In the genomic region with DNA sequence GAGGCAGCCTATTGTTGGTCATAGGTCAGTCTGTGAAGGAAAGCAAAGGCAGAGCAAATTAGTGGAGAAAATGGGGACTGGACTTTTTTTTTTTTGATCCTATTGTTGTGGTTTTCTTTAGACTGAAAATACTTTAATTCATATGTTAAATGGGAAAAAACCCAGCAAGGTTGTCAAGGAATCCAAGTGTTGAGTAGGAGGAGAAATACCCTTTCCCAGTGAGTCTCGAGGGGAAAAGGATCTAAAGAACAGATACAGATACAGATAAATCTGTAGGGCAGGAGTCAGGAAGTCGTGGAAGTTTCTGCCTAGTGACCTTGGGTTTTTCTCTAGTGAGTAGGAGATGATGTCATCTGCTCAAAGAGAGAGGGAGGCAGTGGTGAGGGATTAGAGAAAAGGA, we compare ENCODE assay signal across 31 mouse cellular contexts. TPM values are rescaled to one million over a fixed set of nuclear protein-coding genes. Genes with fewer than 3 reads are reported as not detected.
DNase-seq lines count a peak whose midpoint lies in the region; ATAC-seq and TF ChIP-seq lines count a peak whose summit lies in the region.
"Had no signal": no experiment of that assay in that cellular context is flagged by ENCODE, and none has a peak within 500 bp of the region (broad histone marks: within the 10 kb centered on the region; RNA-seq: fewer than 3 reads in every experiment).

No protein-coding gene starts in this region.

- no peak overlapping the region for H3K4me3 ChIP-seq in hindbrain, embryonic 10.5 days
- H3K4me3 ChIP-seq in hindbrain, embryonic 16.5 days (ENCODE audit: low read length) = no peak overlapping the region
- H3K4me3 ChIP-seq in ES-E14 (ENCODE audit: insufficient read depth in 1 of 2, low read depth in 1 of 2, low read length in 2 of 2, poor library complexity in 1 of 2, severe bottlenecking in 1 of 2) = no peak overlapping the region
- no peak overlapping the region for H3K4me3 ChIP-seq in embryonic fibroblast, embryonic 13.5 days (ENCODE audit: insufficient read depth, low read length)
- H3K4me3 ChIP-seq: embryonic facial prominence, embryonic 15.5 days; forebrain, embryonic 13.5 days; kidney, embryonic 15.5 days; layer of hippocampus, adult 2 months; left cerebral cortex, adult 2 months; limb, embryonic 13.5 days; midbrain, embryonic 10.5 days; myocyte; neural tube, embryonic 12.5 days had no signal

- no peak overlapping the region for H3K9ac ChIP-seq in hindbrain, embryonic 16.5 days (ENCODE audit: low read depth, low read length)
- H3K9ac ChIP-seq in ES-E14 (ENCODE audit: insufficient read depth, low read depth, low read length, poor library complexity, severe bottlenecking) = no peak overlapping the region
- H3K9ac ChIP-seq: embryonic facial prominence, embryonic 15.5 days; forebrain, embryonic 13.5 days; hindbrain, embryonic 14.5 days; kidney, embryonic 15.5 days; limb, embryonic 13.5 days; neural tube, embryonic 12.5 days had no signal

- TF ChIP-seq POLR2A in embryonic fibroblast, embryonic 13.5 days (IDR thresholded peaks at IDR 0.05; ENCODE audit: low read depth, low read length) = no peak

- in situ Hi-C loops in ES-E14 (cut with MboI; ENCODE audit: low sequenced_read_pairs in 2 of 2, unreplicated experiment in 2 of 2) = no loop called here

- 0 out of 2 replicates have a peak, but pooled peaks cover 5% of the 10 kb centered on the region for H3K4me1 ChIP-seq in hindbrain, embryonic 10.5 days (replicated peaks)
- H3K4me1 ChIP-seq in hindbrain, embryonic 16.5 days (ENCODE audit: control insufficient read depth, insufficient read depth, low read depth, low read length) = no peaks in the 10 kb centered on the region
- no peaks in the 10 kb centered on the region for H3K4me1 ChIP-seq in ES-E14 (ENCODE audit: control insufficient read depth in 2 of 2, insufficient read depth in 2 of 2, low read length in 2 of 2, poor library complexity in 1 of 2)
- H3K4me1 ChIP-seq in embryonic fibroblast, embryonic 13.5 days (ENCODE audit: control insufficient read depth, insufficient read depth, low read length) = 0 out of 2 replicates have a peak, but pooled peaks cover 2% of the 10 kb centered on the region
- H3K4me1 ChIP-seq: embryonic facial prominence, embryonic 15.5 days; forebrain, embryonic 13.5 days; kidney, embryonic 15.5 days; limb, embryonic 13.5 days; neural tube, embryonic 12.5 days had no signal

- no peaks in the 10 kb centered on the region for H3K9me3 ChIP-seq in hindbrain, embryonic 10.5 days
- no peaks in the 10 kb centered on the region for H3K9me3 ChIP-seq in hindbrain, embryonic 16.5 days (ENCODE audit: control insufficient read depth, low read length)
- no peaks in the 10 kb centered on the region for H3K9me3 ChIP-seq in ES-E14 (ENCODE audit: control insufficient read depth, insufficient read depth, low read depth, low read length)
- H3K9me3 ChIP-seq: embryonic facial prominence, embryonic 15.5 days; forebrain, embryonic 13.5 days; G1E; kidney, embryonic 15.5 days; limb, embryonic 13.5 days; midbrain, embryonic 10.5 days; neural tube, embryonic 12.5 days had no signal

- intact Hi-C loops in left cerebral cortex, postnatal 4 days (cut with DNase I) = no loop called here

- WGBS in hindbrain, embryonic 10.5 days = 24% methylated on average over 2 of the region's 2 CpGs
- WGBS in hindbrain, embryonic 16.5 days = 16% methylated on average over 2 of the region's 2 CpGs

- no peak for ATAC-seq in hindbrain, embryonic 16.5 days
- ATAC-seq: forebrain, embryonic 13.5 days had no signal

- DNase-seq in hindbrain, embryonic 10.5 days (ENCODE audit: low spot score) = no peak
- DNase-seq in 416B (ENCODE audit: low read depth) (peak; percentile 13), ES-E14 (ENCODE audit: low read depth, low spot score) (peak; percentile 22)
- no peak for DNase-seq in left cerebral cortex, postnatal 4 days
- DNase-seq in adrenal gland, adult 8-10 months = no peak
- DNase-seq: adrenal gland, postnatal 36 days; B cell, adult 2 months; cerebellum, adult 18-20 months; cerebellum, postnatal 14 days; gastrocnemius, postnatal 14 days; heart, postnatal 36 days; kidney, adult 18-20 months; kidney, postnatal 25 days; lung, postnatal 10 days; right cerebral cortex, postnatal 4 days; thymus, adult 2 months; thymus, postnatal 36 days had no signal

- no peaks in the 10 kb centered on the region for H3K36me3 ChIP-seq in hindbrain, embryonic 10.5 days
- no peaks in the 10 kb centered on the region for H3K36me3 ChIP-seq in hindbrain, embryonic 16.5 days (ENCODE audit: control insufficient read depth, insufficient read depth, low read length)
- H3K36me3 ChIP-seq in ES-E14 (ENCODE audit: control insufficient read depth, insufficient read depth, low read length, poor library complexity, severe bottlenecking) = no peaks in the 10 kb centered on the region
- H3K36me3 ChIP-seq: embryonic facial prominence, embryonic 15.5 days; G1E; kidney, embryonic 15.5 days; limb, embryonic 13.5 days; midbrain, embryonic 10.5 days; neural tube, embryonic 12.5 days had no signal

- peaks cover 3% of the 10 kb centered on the region; the same call in 1 of the 2 replicates for H3K27me3 ChIP-seq in hindbrain, embryonic 10.5 days (ENCODE audit: insufficient read depth, poor library complexity, severe bottlenecking)
- no peaks in the 10 kb centered on the region for H3K27me3 ChIP-seq in hindbrain, embryonic 16.5 days (replicated peaks; ENCODE audit: control insufficient read depth, insufficient read depth, low read length)
- H3K27me3 ChIP-seq: embryonic facial prominence, embryonic 15.5 days; forebrain, embryonic 13.5 days; limb, embryonic 13.5 days; neural tube, embryonic 12.5 days had no signal

- no peak for TF ChIP-seq CTCF in embryonic fibroblast, embryonic 13.5 days (IDR thresholded peaks at IDR 0.05; ENCODE audit: borderline replicate concordance, insufficient read depth, low read length)

- H3K4me2 ChIP-seq in hindbrain, embryonic 16.5 days (ENCODE audit: low read length) = no peak overlapping the region
- H3K4me2 ChIP-seq: embryonic facial prominence, embryonic 15.5 days; forebrain, embryonic 13.5 days; hindbrain, embryonic 14.5 days; kidney, embryonic 15.5 days; limb, embryonic 13.5 days; liver, embryonic 11.5 days; neural tube, embryonic 12.5 days had no signal

- H3K27ac ChIP-seq in hindbrain, embryonic 10.5 days = 0 out of 2 replicates have a peak overlapping the region, but pooled peaks have one; percentile 5
- no peak overlapping the region for H3K27ac ChIP-seq in hindbrain, embryonic 16.5 days (ENCODE audit: low read depth, low read length)
- H3K27ac ChIP-seq in ES-E14 (ENCODE audit: insufficient read depth, low read depth, low read length, poor library complexity, severe bottlenecking) = no peak overlapping the region; the same call in 1 of the 2 replicates
- H3K27ac ChIP-seq in embryonic fibroblast, embryonic 13.5 days (ENCODE audit: insufficient read depth, low read length) = peak overlapping the region; percentile 98
- H3K27ac ChIP-seq: embryonic facial prominence, embryonic 15.5 days; forebrain, embryonic 13.5 days; hindbrain, embryonic 14.5 days; layer of hippocampus, adult 2 months; left cerebral cortex, adult 2 months; limb, embryonic 13.5 days; neural tube, embryonic 12.5 days had no signal

TF ChIP-seq in ES-E14, 5 proteins besides CTCF, POLR2A, EP300 and RAD21:
- 0 out of 2 replicates have a peak, but pooled peaks have one; percentile 65 for TF ChIP-seq ZNF384 (IDR thresholded peaks at IDR 0.05; ENCODE audit: low read depth, low read length)
- no peak for TF ChIP-seq CHD2 (IDR thresholded peaks at IDR 0.05; ENCODE audit: low read depth, low read length)

RNA-seq across cellular contexts. Expression of gene Lpar4, which starts 30.6 kb away (rescaled TPM):
- polyA plus RNA-seq in hindbrain, embryonic 10.5 days (2016; fragmentation: Nextera tagmentation; extraction: Ambion mirVana) = 10.6 and 12.7 TPM in 2 replicates
- polyA plus RNA-seq in hindbrain, embryonic 16.5 days (2015; fragmentation: Nextera tagmentation; extraction: Ambion mirVana) = 5.5 and 6.2 TPM in 2 replicates
- 8.6 and 14.6 TPM in 2 replicates for total RNA-seq in ES-E14 (2012; rRNA removed)
- polyA plus RNA-seq in embryonic fibroblast, embryonic 13.5 days (2011; ENCODE audit: insufficient read length, low read depth, missing spikeins) = 19.8 and 37.4 TPM in 2 replicates
- 1 to 10 TPM; 1.8 to 2.4 TPM for total RNA-seq in left cerebral cortex, postnatal 4 days (2021)
- 1 to 10 TPM in 2 of 4 experiments, under 1 TPM in 2; 0.87 to 1.8 (median 1.3) TPM for total RNA-seq in adrenal gland, adult 8-10 months (2022)
- polyA plus RNA-seq: G1E had no signal

Comparison
In these comparisons a context has a peak if more than half of its experiments do, and no peak if none do; other contexts are left out.
1. H3K27ac ChIP-seq: peak in hindbrain, embryonic 10.5 days (single experiment) and embryonic fibroblast, embryonic 13.5 days (single experiment); none in hindbrain, embryonic 16.5 days (single experiment) and ES-E14 (single experiment).
2. DNase-seq: peak in 416B (single experiment) and ES-E14 (single experiment); none in hindbrain, embryonic 10.5 days (single experiment), left cerebral cortex, postnatal 4 days (single experiment) and adrenal gland, adult 8-10 months (single experiment).